Mouse (Mus musculus): ENCODE measurements at regions not wholly inside any gene's neighbourhood (a gene's known extent, or its start where the extent isn't known, plus 50 kb on each side); places are given as distances from the start of the nearest gene placed in this dataset.

GRCm38 (mm10) chr1:186019511-186019910 is 97.6 kb downstream of the Lyplal1 start:
- no peak for ATAC-seq (replicated peaks; ENCODE audit: poor library complexity)

GRCm38 (mm10) chr1:186031951-186032350 is 85.2 kb downstream of the Lyplal1 start:
- no peak for ATAC-seq (replicated peaks; ENCODE audit: poor library complexity)

GRCm38 (mm10) chr1:186034443-186034842 is 82.7 kb downstream of the Lyplal1 start:
- no peak for ATAC-seq (replicated peaks; ENCODE audit: poor library complexity)

Data from megakaryocyte progenitor cell, adult 5-6 weeks (primary cell).